Mouse (Mus musculus) neural tube, embryonic 15.5 days (tissue): Measurements from ENCODE around the gene Ppp1r1b. TPM values are rescaled to one million over a fixed set of nuclear protein-coding genes. Genes with fewer than 3 reads are reported as not detected.

Source experiments
- ATAC-seq: fragments of 200-750 bp; cut with Nextera tagmentation; 2 replicates; pipeline ENCODE4 v1.8.0; 2017; ENCODE audit warnings: mild to moderate bottlenecking, moderate TSS enrichment, moderate library complexity; ENCODE audit not compliant: low FRiP score
- H3K27ac ChIP-seq: fragments of 300-500 bp; sonication (generic); replicated peaks from 2 replicates; pipeline ENCODE4 v1.5.1; 2015; ENCODE audit warnings: mild to moderate bottlenecking, inconsistent platforms
- H3K27me3 ChIP-seq: fragments of 300-500 bp; sonication (generic); replicated peaks from 2 replicates; pipeline ENCODE4 v1.6.1; 2015; ENCODE audit warnings: inconsistent platforms
- H3K36me3 ChIP-seq: fragments of 300-500 bp; sonication (generic); 2 replicates; pipeline ENCODE4 v1.6.1; 2015; ENCODE audit warnings: inconsistent platforms
- H3K4me1 ChIP-seq: fragments of 300-500 bp; sonication (generic); 2 replicates; pipeline ENCODE4 v1.6.1; 2015; ENCODE audit warnings: inconsistent platforms
- H3K4me2 ChIP-seq: fragments of 300-500 bp; sonication (generic); 2 replicates; pipeline ENCODE4 v1.6.1; 2015; ENCODE audit warnings: inconsistent platforms, mild to moderate bottlenecking, moderate library complexity
- H3K4me3 ChIP-seq: fragments of 300-500 bp; sonication (generic); replicated peaks from 2 replicates; pipeline ENCODE4 v1.5.1; 2015; ENCODE audit warnings: mild to moderate bottlenecking, inconsistent platforms
- H3K9ac ChIP-seq: fragments of 300-500 bp; sonication (generic); replicated peaks from 2 replicates; pipeline ENCODE4 v1.6.1; 2015; ENCODE audit warnings: mild to moderate bottlenecking, inconsistent platforms
- H3K9me3 ChIP-seq: fragments of 300-500 bp; sonication (generic); replicated peaks from 2 replicates; pipeline ENCODE4 v1.6.1; 2016; ENCODE audit warnings: inconsistent platforms
- WGBS: fragments of 180-500 bp; shearing (Covaris S2); methylation state at CpG from one replicate; pipeline ENCODE4 v1.1.7; 2015; ENCODE audit warnings: mixed read lengths; 5-methylcytosine and 5-hydroxymethylcytosine counted together
- polyA plus RNA-seq: library from polyadenylated mRNA; unstranded; fragments of >200 nt; fragmentation: Nextera tagmentation; extraction: Ambion mirVana; gene quantifications from 2 replicates; pipeline ENCODE4 v1.2.1, GENCODE M21; 2015

Ppp1r1b gene
- polyA plus RNA-seq, result 2.5 and 3.7 TPM in 2 replicates

- Histone ChIP-seq H3K36me3 (no peaks in the 10 kb centered on the region), H3K4me3 (peak within 1 kb of the TSS; percentile 48), H3K9me3 (no peaks in the 10 kb centered on the region), H3K9ac (peak within 1 kb of the TSS; percentile 40), H3K4me1 (peaks cover 24% of the 10 kb centered on the region), H3K4me2 (peak within 1 kb of the TSS; percentile 80), H3K27ac (no peak within 1 kb of the TSS), H3K27me3 (peaks cover 89% of the 10 kb centered on the region)
- ATAC-seq, result peak; percentile 48; the same call in 1 of the 2 replicates
- WGBS, result 0% methylated on average over 54 of the region's 55 CpGs
These were observed at the start of gene Ppp1r1b for GRCm38 (mm10) chr11:98348083-98348961. Gene Ppp1r1b, plus strand, starts transcription at chr11:98348404.

DNA sequence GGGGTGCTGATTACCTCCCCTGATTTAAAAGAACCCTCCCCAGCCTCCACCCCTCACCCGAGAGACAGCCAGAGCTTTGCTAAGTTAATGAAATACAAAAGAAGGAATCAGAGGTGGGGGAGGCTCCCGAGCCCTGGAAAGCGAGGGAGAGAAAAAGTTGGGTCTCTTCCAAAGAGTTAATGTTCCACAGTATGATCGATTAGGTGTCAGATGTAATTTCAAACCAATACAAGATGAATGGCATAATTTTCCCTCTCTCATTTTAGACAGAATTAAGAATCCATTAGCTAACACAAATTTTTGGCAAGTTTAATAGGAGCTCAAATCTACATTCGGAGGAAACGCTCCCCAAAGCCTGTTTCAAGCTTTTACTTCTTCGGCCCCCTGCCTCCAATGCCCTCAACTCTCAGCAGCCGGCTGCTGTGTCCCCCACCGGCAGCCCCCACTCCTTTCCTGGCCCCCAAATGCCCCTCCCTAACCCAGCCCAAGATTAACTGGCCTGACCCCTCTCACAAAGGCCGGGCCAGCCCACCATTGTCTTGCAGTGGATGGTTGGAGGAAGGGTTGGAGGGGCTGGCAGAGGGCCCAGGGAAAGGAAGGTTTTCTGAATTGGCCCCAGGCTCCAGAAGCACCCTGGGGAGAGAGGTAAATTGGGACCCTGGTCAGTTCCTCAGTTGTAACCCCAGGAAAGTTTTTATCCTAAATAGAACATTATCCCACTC lies 49.6 kb upstream of the Ppp1r1b start:
- H3K9ac ChIP-seq, result no peak overlapping the region
- 5% methylated on average over 10 of the region's 10 CpGs for WGBS
- H3K36me3 ChIP-seq, result no peaks in the 10 kb centered on the region
- no peak overlapping the region for H3K27ac ChIP-seq
- no peak for ATAC-seq
- H3K4me3 ChIP-seq, result no peak overlapping the region
- no peaks in the 10 kb centered on the region for H3K9me3 ChIP-seq
- H3K4me2 ChIP-seq, result no peak overlapping the region
- peaks cover 6% of the 10 kb centered on the region; the same call in 1 of the 2 replicates for H3K27me3 ChIP-seq
- H3K4me1 ChIP-seq, result peaks cover 49% of the 10 kb centered on the region

- no peak overlapping the region for H3K4me3 ChIP-seq
- no peaks in the 10 kb centered on the region for H3K9me3 ChIP-seq
- H3K27me3 ChIP-seq, result peaks cover 87% of the 10 kb centered on the region
- H3K9ac ChIP-seq, result no peak overlapping the region
- no peak for ATAC-seq
- peak overlapping the region; percentile 36 for H3K4me2 ChIP-seq
- WGBS, result under 1% methylated on average over 26 of the region's 26 CpGs
- peaks cover 21% of the 10 kb centered on the region for H3K4me1 ChIP-seq
- no peaks in the 10 kb centered on the region for H3K36me3 ChIP-seq
- H3K27ac ChIP-seq, result no peak overlapping the region
These were observed 34.3 kb upstream of the Ppp1r1b start for GRCm38 (mm10) chr11:98313790-98314323.

GRCm38 (mm10) chr11:98317479-98317878 lies 30.7 kb upstream of the Ppp1r1b start:
- Histone ChIP-seq H3K9ac (no peak overlapping the region), H3K4me3 (no peak overlapping the region), H3K36me3 (no peaks in the 10 kb centered on the region), H3K9me3 (no peaks in the 10 kb centered on the region), H3K27me3 (peaks cover 95% of the 10 kb centered on the region), H3K4me1 (peaks cover 37% of the 10 kb centered on the region), H3K4me2 (no peak overlapping the region), H3K27ac (no peak overlapping the region)
- 3% methylated on average over 7 of the region's 7 CpGs for WGBS
- ATAC-seq, result no peak

DNA sequence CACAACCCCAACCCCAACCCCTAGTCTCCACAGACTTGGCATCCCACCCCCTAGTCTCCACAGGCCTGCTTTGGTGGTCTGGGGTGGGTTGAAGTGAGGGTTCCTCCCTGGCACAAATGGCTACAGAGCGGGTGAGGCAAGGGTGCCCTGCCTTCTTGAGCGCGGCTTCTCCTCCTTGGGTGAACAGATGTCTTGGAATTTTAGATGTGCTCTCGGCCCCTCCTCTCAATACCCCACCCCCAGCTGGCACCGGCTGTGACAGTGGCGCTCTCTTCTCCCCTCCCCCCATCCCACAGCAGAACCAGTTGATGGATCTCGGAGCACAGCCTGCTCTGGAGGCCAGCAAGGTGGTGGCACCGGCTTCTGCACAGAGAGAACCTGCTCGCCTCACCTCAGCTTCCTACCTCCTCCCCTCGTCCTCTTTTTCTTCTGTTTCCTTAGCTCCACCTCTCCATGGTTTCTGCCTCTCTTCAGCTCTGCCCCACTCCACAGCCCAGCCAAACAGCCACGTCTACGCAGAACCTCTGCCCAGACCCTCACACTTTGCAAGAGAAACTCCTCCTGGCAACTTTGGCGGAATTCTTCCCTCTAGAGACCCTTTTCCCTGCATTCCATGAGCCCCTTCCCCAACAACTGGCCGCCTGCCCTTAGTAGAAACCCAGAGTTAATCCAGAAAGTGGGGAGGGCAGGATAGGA lies 29.6 kb upstream of the Ppp1r1b start:
- peaks cover 99% of the 10 kb centered on the region for H3K27me3 ChIP-seq
- ATAC-seq, result no peak
- no peak overlapping the region for H3K4me3 ChIP-seq
- peaks cover 35% of the 10 kb centered on the region for H3K4me1 ChIP-seq
- H3K27ac ChIP-seq, result no peak overlapping the region
- no peak overlapping the region for H3K4me2 ChIP-seq
- H3K36me3 ChIP-seq, result no peaks in the 10 kb centered on the region
- WGBS, result 2% methylated on average over 14 of the region's 14 CpGs
- no peaks in the 10 kb centered on the region for H3K9me3 ChIP-seq
- H3K9ac ChIP-seq, result no peak overlapping the region

DNA sequence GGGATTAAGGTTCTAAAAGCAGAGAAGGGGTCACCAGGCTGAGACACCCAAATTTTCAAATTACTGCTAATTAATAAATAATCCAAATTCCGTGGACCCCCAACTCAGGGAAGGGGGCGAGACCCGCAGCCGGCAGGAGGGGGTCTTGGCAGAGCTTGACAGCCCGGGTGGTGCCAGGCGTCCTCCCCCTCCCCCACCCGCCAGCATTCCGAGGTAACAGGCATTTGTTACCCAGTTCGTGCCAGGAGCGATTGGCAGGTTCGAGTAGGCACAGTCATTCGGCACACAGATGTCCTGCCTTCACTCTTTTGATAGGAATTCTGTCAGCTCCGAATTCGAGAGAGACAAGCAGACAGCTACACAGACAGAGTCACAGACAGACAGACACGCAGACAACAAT lies 29.1 kb upstream of the Ppp1r1b start:
- WGBS, result 2% methylated on average over 15 of the region's 15 CpGs

DNA sequence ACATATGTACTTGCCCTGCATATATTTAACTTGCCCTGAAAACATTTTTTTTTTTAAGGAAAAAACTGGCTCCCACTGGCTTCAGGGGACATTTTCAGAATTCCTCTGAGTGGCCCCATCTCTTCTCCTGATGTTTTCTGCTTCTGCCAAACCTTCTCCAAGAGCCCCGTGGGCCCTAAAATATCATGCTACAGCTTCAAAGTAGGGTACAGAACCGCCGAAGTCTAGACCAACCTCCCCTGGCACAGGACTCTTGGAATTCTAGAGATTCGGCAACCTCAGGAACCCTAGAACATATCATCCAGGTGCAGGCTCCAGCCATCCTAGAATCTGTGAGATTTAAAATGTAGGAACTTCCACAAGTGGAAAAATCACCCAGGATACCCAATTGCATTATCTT lies 28.7 kb upstream of the Ppp1r1b start:
- no peak overlapping the region for H3K4me3 ChIP-seq
- ATAC-seq, result no peak
- no peaks in the 10 kb centered on the region for H3K36me3 ChIP-seq
- peaks cover 99% of the 10 kb centered on the region for H3K27me3 ChIP-seq
- no peak overlapping the region for H3K27ac ChIP-seq
- peaks cover 30% of the 10 kb centered on the region for H3K4me1 ChIP-seq
- no peak overlapping the region for H3K4me2 ChIP-seq
- no peaks in the 10 kb centered on the region for H3K9me3 ChIP-seq
- 8% methylated on average over 4 of the region's 4 CpGs for WGBS
- no peak overlapping the region for H3K9ac ChIP-seq

More for the DNA sequence above, 29.1 kb upstream of the Ppp1r1b start:
- H3K27me3 ChIP-seq, result peaks cover 99% of the 10 kb centered on the region
- H3K4me2 ChIP-seq, result no peak overlapping the region
- no peak for ATAC-seq
- no peak overlapping the region for H3K27ac ChIP-seq
- no peak overlapping the region for H3K9ac ChIP-seq
- peaks cover 30% of the 10 kb centered on the region for H3K4me1 ChIP-seq
- H3K36me3 ChIP-seq, result no peaks in the 10 kb centered on the region
- H3K4me3 ChIP-seq, result no peak overlapping the region
- H3K9me3 ChIP-seq, result no peaks in the 10 kb centered on the region

DNA sequence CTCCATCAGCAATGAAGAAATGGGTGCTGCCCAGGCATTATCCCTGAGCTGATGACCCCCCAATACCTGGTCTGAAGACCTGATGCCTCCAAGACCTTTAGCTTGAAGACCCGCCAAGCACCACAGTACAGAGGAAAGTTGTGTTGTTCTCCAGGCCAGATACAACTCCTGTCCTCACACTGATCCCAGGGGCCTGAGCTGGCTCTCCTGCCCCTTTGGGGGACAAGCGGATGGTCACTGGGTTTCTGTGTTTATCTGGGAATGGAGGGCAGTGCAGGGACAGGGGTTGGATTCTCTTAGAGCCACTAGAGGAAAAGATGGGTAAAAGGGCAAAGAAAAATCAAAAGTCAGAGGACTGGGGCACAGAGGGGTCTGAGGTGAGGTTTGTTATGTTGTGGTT lies 28.3 kb upstream of the Ppp1r1b start:
- Histone ChIP-seq H3K27ac (no peak overlapping the region), H3K4me1 (peaks cover 30% of the 10 kb centered on the region), H3K27me3 (peaks cover 99% of the 10 kb centered on the region), H3K4me3 (no peak overlapping the region), H3K4me2 (no peak overlapping the region), H3K36me3 (no peaks in the 10 kb centered on the region), H3K9me3 (no peaks in the 10 kb centered on the region), H3K9ac (no peak overlapping the region)
- 7% methylated on average over 2 of the region's 2 CpGs for WGBS
- ATAC-seq, result no peak

DNA sequence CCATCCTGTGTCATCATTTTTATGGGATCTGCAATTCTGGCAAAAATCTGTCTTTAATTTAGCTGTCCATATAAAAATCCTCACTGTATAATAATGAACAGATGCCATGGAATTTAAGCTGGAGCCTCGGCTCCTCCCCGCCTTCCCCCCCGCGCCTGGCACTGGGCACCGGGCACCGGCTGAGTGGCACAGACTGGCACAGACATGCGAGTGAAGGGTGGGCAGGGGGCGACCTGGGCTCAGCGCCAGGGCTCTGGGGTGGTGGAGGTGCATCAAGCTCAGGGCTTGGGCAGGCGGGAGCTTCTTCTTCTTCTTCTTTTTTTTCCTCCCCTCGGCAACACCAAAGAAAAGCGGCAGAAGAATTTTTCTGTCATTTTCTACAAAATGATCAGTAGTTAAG lies 27.8 kb upstream of the Ppp1r1b start:
- Histone ChIP-seq H3K9me3 (no peaks in the 10 kb centered on the region), H3K27ac (0 out of 2 replicates have a peak overlapping the region, but pooled peaks have one; percentile 18), H3K9ac (no peak overlapping the region), H3K4me2 (peak overlapping the region; percentile 34), H3K4me1 (peaks cover 30% of the 10 kb centered on the region), H3K36me3 (no peaks in the 10 kb centered on the region), H3K27me3 (peaks cover 99% of the 10 kb centered on the region), H3K4me3 (no peak overlapping the region)
- WGBS, result 6% methylated on average over 12 of the region's 12 CpGs
- ATAC-seq, result no peak

DNA sequence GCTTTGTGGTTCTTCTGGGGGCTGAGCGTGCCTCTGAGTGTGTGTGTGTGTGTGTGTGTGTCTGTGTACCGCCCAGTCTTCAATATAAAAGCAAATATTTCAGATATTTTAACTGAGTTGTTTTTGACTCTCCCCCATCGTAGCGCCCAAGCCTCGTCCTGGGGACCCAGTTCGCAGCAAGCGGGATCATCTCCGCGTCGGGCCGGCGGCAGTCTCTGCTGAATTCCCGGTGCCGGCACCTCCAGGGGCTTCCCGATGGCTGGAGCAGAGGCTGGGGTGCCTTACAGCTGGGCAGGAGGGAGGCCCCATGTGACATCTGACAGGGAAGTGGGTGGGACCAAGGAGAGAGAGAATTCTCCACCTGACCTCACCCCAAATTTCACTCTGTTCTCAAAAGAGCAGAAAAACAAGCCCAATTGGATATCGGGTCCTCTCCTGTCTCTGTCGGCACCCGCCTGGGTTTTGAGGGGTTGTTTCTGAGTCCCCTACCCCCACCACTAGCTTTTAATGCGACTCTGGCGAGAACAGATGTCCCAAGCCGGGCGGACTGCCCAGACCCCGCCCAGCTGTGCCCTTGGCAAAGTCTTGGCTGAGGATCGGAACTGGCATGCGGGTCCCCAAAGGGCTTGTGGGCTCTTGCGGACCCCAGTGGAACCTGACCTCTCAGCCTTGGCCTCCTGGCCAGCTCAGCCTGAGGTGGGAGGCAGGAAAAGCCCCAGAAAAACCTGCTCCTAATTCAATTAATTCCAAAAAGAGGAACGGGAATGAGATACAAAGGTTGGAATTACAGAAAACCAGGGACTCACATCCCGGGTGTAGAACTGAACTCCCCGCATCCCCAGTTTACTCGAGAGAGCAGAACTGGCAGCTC lies 27.2 kb upstream of the Ppp1r1b start:
- H3K9me3 ChIP-seq, result no peaks in the 10 kb centered on the region
- peaks cover 30% of the 10 kb centered on the region for H3K4me1 ChIP-seq
- H3K9ac ChIP-seq, result no peak overlapping the region
- H3K27me3 ChIP-seq, result peaks cover 99% of the 10 kb centered on the region
- H3K36me3 ChIP-seq, result no peaks in the 10 kb centered on the region
- H3K4me3 ChIP-seq, result no peak overlapping the region
- H3K27ac ChIP-seq, result peak overlapping the region; percentile 23; the same call in 1 of the 2 replicates
- WGBS, result 3% methylated on average over 30 of the region's 30 CpGs
- peak overlapping the region; percentile 34 for H3K4me2 ChIP-seq
- ATAC-seq, result no peak
